Mouse (Mus musculus) liver, embryonic 14.5 days (tissue): Measurements from ENCODE around the gene Serhl.

Experiments
- CTCF ChIP-seq: IDR thresholded peaks from 2 replicates; pipeline ENCODE4 v1.5.1; 2016; ENCODE audit warnings: antibody characterized with exemption, low read depth, control low read depth
- EP300 ChIP-seq: IDR thresholded peaks from 2 replicates; pipeline ENCODE4 v1.6.1; 2016; ENCODE audit warnings: antibody characterized with exemption, low read depth

- no peak for TF ChIP-seq EP300
- TF ChIP-seq CTCF: no peak
Observed at GRCm38 (mm10) chr15:83088495-83089428, 544 bp upstream of the Serhl start.
